Mouse (Mus musculus) subcutaneous adipose tissue, adult 2 months (tissue): ENCODE measurements around the gene Olfr352. TPM values are rescaled to one million over a fixed set of nuclear protein-coding genes. Genes with fewer than 3 reads are reported as not detected.

Experiments
- polyA plus RNA-seq: library from polyadenylated mRNA; depleted of rRNA; stranded (reverse); fragments of >200 nt; gene quantifications from 2 replicates; pipeline ENCODE4 v1.2.3, GENCODE M21; 2012; ENCODE audit warnings: low replicate concordance; rRNA removed

Gene Olfr352
- polyA plus RNA-seq, result not detected in 2 replicates

DNA sequence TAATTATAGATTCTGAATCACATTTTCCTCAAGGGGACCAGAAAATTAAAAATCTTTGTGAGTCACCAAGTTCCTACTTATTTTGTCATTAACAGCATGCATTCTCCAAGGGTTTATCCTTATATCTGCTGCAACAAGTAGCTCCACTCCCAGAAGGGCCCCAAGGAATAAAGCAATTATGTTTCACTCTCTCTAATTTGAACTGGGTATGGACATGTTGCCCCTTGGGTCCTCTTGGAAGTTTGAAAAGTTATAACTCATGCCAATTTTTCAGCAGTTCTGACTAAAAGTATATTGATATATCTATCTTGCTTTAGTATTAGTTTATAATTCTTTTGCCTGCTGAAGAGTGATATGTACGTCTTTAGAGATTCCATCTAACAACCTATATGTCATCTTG is at the start of gene Olfr352:
Olfr352 (plus strand) TSS at position 301 of the 400 bp plus-strand sequence.

DNA sequence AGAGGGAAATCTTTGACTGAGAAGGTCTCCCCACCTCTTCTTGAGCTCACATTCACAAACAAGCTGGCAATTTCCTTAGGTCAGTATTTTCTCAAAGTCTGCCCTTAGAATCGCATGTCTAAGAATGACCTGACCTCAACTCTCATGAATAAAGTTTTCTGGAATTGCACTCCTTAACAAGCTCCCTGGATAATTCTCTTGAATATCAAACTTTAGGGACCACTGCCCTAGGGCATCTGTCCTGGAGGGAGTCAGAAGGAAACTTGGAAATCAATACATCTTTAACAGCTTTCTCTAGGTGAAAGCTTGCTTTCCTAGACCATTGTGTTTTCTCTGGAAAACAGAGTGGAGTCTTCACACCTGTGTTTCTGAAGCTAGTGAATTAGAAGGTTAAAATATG is 22.2 kb upstream of the Olfr352 start, which contains the start of gene Olfr350:
Olfr350 (plus strand) TSS at position 301 of the 400 bp plus-strand sequence.

DNA sequence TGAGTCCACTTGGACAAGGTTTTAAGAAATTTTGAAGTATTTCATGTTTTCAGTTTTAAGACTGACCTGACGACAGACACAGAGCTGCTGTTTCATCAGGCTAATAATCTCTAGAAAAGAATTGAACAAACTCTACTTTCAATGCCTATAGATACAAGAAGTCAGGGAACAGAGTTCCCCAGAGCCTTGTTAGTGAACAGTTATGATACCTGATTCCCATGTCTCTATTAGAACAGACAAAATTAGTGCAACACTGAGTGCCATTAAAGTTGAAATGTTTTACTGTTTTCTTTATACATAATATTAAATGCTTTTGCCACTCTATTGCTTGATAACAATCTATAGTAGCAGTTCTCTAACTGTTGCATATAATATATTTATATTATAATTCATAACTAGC is 5.7 kb upstream of the Olfr352 start, which contains the start of gene Olfr351:
Olfr351 (minus strand) TSS at position 101 of the 400 bp plus-strand sequence.

DNA sequence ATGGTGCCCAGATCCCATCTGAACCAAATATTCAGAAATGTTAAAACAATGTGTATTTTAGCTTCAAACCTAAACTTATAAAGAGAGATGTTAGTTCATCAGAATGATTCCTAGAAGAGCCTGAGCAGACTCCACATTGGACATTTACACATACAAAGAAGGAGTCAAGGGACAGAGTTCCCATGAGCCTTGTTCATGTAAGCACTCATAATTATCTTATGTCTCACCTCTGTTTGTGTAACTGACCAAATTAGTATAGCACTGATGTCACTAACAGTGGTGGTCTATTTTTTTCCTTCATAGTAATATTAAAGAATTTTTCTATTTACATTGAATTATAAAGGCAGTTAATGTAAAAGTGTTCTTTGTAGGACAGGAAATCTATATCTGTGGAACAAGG is 24.6 kb downstream of the Olfr352 start, which contains the start of gene Olfr353:
Olfr353 (minus strand) TSS at position 101 of the 400 bp plus-strand sequence.

DNA sequence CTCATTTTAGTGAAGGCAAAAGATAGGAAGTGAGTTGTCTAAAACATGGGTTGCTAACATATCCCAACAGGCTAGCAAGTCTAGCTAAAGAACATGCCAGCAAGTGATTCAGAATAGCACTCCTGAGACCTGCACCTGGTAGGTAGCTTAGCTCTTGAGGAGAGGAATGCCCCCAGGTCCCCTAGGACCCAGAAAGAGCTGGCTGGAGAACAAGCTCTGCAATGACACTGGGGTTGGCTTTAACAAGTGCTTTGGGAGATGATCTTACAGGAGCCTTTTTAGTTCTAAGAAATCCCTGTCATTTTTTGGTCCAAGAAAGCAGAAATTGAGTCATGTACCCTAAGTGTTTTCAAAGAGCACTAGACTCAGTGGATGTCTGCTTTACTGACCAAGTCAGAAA is 37.1 kb downstream of the Olfr352 start, which contains the start of gene Olfr354:
Olfr354 (plus strand) TSS at position 301 of the 400 bp plus-strand sequence.

Other genes starting within 250 kb of the Olfr352 start
- gene Olfr345, start 228.4 kb upstream of the Olfr352 start, polyA plus RNA-seq, result not detected in 2 replicates
- not detected in 2 replicates for gene Olfr346, start 182.7 kb upstream of the Olfr352 start, polyA plus RNA-seq
- gene Olfr347, start 136.6 kb upstream of the Olfr352 start, polyA plus RNA-seq, result not detected in 2 replicates
- not detected in 2 replicates for gene Olfr348, start 84.2 kb upstream of the Olfr352 start, polyA plus RNA-seq
- gene Olfr50, start 77.9 kb upstream of the Olfr352 start, polyA plus RNA-seq, result not detected in 2 replicates
- gene Olfr3, start 51.4 kb upstream of the Olfr352 start, polyA plus RNA-seq, result not detected in 2 replicates
- gene Olfr350, start 22.1 kb upstream of the Olfr352 start, polyA plus RNA-seq, result not detected in 2 replicates
- not detected in 2 replicates for gene Olfr351, start 5.8 kb upstream of the Olfr352 start, polyA plus RNA-seq
- gene Olfr353, start 24.5 kb downstream of the Olfr352 start, polyA plus RNA-seq, result not detected in 2 replicates
- not detected in 2 replicates for gene Olfr354, start 37.2 kb downstream of the Olfr352 start, polyA plus RNA-seq
- gene Olfr355, start 60.4 kb downstream of the Olfr352 start, polyA plus RNA-seq, result not detected in 2 replicates
- not detected in 2 replicates for gene Olfr356, start 68.7 kb downstream of the Olfr352 start, polyA plus RNA-seq
- not detected in 2 replicates for gene Olfr357, start 125.4 kb downstream of the Olfr352 start, polyA plus RNA-seq
- gene Olfr358, start 140.9 kb downstream of the Olfr352 start, polyA plus RNA-seq, result not detected in 2 replicates
- gene Olfr360, start 197.3 kb downstream of the Olfr352 start, polyA plus RNA-seq, result not detected in 2 replicates
- gene Olfr361, start 220.8 kb downstream of the Olfr352 start, polyA plus RNA-seq, result not detected in 2 replicates
- not detected in 2 replicates for gene Olfr362, start 249.4 kb downstream of the Olfr352 start, polyA plus RNA-seq